Mouse (Mus musculus) heart, adult 11 months (tissue): ENCODE data around the gene Hspa1b.
A peak's percentile ranks its signal among the peaks of the same experiment; 100 is the strongest.
"Not testable (repeated sequence)": the region's sequence is repeated elsewhere in the genome, so short reads cannot be mapped to it uniquely, and the experiment has no call there.

Experiments used
- DNase-seq: peaks from one replicate; pipeline ENCODE4 v3.0.0; 2022

The Hspa1b gene

DNA sequence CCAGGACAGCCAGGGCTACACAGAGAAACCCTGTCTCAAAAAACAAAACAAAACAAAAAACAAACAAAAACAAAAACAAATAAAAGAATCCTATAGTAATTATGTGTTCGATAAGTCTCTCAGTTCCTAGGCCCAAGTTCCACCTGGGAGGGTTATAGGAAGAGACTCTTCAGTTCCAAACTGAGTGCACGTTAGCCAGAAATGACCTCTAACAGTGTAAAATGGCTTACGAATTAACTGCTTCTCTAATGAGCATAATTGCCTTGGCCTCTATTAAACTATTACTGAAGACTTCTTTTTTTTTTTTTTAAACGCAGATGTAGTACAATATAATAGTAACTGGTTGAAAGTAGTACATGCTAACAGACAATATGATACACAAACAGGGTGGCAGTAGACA, 5.1 kb downstream of the Hspa1b start:
- no peak for DNase-seq

- no peak for DNase-seq
These were observed 5.8 kb downstream of the Hspa1b start for GRCm38 (mm10) chr17:34953258-34953657.

- peak; percentile 99 for DNase-seq
These were observed 6.5 kb downstream of the Hspa1b start for GRCm38 (mm10) chr17:34952378-34953040.

- no peak for DNase-seq
These were observed 7.2 kb downstream of the Hspa1b start for GRCm38 (mm10) chr17:34951636-34952377.

GRCm38 (mm10) chr17:34950514-34951455, 8.3 kb downstream of the Hspa1b start:
- DNase-seq = no peak

GRCm38 (mm10) chr17:34949553-34949969, 9.5 kb downstream of the Hspa1b start:
- no peak for DNase-seq

DNA sequence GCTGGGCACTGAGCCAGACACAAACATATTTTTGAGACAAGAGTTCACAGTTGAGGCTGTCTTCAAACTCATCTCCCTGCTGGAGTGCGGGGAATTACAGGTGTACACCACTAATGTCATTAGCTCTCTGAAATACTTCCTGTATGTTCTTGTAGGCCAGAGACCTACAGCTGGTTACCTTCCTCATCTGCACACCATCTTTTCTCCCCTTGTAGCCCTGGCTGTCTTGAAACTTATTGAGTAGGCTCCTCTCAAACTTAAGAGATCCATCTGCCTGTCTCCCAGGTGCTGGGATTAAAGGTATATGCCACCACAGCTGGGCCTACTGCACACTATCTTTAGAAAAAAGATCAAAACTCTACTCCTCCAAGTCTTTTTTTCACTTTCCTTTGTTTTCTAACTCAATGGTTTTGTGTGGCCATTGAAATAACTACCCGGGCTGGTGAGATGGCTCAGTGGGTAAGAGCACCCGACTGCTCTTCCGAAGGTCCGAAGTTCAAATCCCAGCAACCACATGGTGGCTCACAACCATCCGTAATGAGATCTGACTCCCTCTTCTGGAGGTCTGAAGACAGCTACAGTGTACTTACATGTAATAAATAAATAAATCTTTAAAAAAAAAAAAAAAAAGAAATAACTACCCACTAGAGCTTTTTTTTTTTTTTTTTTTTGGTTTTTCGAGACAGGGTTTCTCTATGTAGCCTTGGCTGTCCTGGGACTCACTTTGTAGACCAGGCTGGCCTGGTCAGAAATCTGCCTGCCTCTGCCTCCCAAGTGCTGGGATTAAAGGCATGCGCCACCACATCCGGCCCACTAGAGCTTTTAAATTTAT, 10.1 kb downstream of the Hspa1b start:
- DNase-seq = not testable (repeated sequence)

GRCm38 (mm10) chr17:34947606-34948005, 11.4 kb downstream of the Hspa1b start:
- DNase-seq = no peak

DNA sequence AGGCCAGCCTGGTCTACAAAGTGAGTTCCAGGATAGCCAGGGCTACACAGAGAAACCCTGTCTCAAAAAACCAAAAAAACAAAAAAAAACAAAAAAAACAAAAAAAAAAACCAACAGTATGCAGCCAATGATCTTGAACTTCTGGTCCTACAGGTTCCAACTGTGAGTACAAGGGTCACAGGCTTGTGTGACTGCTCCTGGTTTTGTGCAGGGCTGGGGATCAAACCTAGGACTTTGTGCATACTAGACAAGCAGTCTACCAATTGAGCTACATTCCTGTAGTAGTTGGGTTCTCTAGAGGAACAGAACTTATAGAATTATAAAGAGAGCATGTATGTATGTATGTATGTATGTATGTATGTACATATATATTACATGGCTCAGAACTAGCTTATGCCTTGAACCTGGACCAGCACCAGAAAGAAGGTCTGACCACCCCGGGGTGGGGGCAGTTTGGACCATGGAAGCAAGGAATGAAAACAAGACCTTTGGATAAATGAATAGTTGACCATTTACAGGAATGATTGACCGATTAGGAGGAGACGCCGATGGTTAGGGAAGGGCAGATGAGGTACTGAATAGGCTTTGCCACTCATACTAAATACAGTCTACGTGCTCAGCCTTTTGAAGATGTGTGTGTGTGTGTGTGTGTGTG, 12.4 kb downstream of the Hspa1b start:
- DNase-seq = no peak

DNA sequence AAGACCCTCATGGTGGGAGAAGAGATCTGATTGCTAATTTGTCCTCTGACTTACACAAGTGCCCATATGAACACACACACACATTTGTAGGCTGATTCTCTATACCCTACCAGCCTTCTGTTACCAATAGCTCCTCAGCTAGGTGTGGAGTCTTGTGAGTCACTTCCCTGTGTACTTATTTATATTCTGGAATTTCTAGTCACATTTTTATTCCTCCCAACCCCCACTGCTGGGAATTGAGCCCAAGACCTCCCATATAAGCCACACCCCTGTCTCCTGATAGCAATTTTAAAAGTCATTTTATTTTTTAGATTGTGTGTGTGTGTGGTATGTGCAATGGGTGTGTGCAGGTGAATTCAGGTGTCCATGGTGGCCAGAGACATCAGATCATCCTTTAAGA, 14.7 kb downstream of the Hspa1b start:
- no peak for DNase-seq

DNA sequence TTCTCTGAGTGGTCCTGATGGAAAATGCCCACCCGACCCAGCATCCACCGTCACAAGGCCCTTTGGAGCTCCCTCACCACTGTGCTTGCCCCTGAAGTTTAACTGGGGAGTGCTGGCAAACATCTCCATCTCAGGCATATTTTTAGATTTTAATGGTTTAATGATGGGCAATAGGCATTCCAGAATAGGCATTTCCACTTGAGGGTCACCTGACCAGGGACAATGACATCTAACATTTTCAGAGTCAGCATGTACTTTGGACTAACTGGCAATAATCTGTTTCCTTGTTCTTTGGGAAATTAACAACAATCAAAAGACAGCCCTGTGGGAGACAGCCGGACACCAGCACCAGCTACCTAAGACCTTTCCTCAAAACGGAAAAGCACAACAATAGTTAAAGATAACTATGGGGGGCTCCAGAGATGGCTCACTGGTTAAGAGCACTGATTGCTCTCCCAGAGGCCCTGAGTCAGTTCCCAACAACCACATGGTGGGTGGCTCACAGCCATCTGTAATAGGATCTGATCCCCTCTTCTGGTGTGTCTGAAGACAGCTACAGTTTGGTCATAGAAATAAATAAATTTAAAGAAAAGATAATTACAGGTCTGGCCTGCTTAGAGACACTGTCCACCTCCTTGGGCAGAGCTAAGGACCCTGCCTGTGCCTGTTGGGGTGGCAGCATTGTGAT, 15.8 kb downstream of the Hspa1b start:
- no peak for DNase-seq

GRCm38 (mm10) chr17:34941344-34942041, 17.5 kb downstream of the Hspa1b start:
- DNase-seq = peak; percentile 96

DNA sequence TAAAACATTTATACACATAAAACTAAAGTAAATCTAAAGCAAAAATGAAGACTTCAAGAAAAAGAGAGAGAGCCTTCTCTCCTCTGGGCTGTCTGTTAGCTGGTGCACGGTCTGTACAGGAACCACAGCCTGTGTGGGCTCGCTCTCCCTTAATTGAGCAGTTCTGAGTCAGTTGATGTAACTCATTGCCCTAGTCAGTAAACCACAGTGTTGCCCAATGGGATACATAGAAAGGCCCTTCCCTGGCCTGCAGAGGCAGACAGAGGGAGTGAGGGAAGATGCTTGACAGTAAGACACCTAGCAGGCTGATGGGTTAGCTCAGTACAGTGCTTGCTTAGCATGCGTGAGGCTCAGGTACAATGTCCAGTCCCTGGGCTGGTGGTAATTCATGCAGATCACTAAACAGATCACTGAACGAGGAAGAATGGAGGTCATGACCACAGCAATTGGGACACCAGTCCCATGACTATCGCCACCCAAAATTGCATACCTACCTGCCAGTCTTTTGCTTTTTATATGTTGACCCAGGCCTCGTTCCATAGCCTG, 21.0 kb downstream of the Hspa1b start:
- no peak for DNase-seq

DNA sequence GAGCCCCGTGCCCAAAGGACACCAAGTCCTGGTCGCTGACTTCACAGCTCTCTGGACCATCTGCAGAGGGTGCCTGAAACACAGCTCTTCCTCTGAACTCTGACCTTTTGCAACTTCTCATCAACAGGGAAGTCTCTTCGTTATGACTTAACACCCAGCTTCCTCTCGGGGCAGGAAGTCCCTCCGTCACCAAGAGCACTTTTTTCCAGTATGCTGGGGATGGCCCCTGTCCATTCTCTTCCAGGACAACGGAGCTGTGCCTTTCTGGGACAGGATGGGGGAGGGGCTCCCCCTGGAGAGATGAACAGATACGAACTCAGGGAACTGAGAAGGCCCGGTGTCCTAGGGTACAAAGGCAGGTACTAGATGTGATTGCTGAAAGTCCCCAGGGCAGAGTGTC, 24.2 kb downstream of the Hspa1b start:
- peak; percentile 96 for DNase-seq

DNA sequence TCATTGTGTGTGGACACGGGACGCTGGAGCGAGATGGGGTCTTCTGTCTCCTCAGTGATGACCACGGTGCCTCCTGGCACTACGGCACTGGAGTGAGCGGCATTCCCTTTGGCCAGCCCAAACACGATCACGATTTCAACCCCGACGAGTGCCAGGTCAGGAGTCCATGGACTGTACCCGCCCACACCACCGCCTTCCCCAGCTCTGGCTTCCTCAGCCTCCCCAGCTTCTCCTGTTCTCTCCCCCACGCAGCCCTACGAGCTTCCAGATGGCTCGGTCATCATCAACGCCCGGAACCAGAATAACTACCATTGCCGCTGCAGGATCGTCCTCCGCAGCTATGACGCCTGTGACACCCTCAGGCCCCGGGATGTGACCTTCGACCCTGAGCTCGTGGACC, 25.0 kb downstream of the Hspa1b start:
- DNase-seq = no peak

DNA sequence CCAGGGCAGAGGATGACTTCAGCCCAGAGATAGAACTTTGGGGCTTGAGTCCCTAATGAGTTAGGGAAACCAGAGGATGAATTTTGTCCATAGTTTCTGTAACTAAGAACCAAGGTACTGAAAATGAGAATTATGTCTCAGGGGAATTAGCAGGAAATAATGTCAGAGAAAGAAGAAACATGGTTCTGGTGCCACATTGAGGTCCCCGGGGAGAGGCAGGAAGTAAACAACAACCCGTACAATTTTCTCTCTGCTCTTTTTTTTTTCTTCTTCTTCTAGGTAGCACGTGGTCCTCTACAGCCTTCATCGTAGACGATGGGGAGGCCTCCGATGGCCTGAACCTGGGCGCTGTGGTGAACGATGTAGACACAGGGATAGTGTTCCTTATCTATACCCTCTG, 26.8 kb downstream of the Hspa1b start:
- no peak for DNase-seq

GRCm38 (mm10) chr17:34931735-34932098, 27.3 kb downstream of the Hspa1b start:
- DNase-seq = peak; percentile 93

DNA sequence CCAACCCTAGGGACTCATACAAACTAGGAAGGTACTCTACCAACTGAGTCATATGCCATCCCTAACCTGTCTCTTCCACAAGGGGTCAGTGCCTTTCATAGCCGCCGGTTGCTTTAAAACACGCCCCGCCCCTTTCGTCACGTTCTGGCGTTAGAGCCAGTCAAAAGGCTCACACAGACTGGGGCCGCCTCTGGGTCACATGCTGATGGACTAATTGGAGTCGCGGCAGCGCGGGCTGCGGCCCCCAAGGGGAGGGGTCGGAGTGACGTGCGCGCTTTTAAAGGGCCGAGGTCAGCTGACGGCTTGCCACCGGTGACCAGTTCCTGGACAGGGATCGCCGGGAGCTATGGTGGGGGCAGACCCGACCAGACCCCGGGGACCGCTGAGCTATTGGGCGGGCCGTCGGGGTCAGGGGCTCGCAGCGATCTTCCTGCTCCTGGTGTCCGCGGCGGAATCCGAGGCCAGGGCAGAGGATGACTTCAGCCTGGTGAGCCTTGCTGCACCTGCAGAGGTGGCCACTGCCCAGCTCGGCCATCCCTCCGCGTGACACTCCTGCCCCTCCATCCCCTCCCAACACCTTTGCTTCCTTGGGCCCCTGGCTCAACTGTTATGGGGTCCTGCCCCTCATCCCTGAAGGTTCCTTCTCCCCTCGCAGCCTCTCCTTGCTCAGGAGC, 27.8 kb downstream of the Hspa1b start, which contains the start of gene Neu1:
Neu1 (plus strand) TSS at position 193 of the 674 bp plus-strand sequence.
- DNase-seq = peak; percentile 100

GRCm38 (mm10) chr17:34928841-34929240, 30.2 kb downstream of the Hspa1b start:
- DNase-seq = no peak
